Mouse (Mus musculus) MEL (cell line): Measurements from ENCODE around the gene Cd302.

ENCODE experiments used
- CTCF ChIP-seq, 3 experiments: IDR thresholded peaks in 2 of 3; conservative IDR thresholded peaks in 1 of 3; 2 replicates each; pipeline ENCODE4 v1.5.1; 2011 to 2012; ENCODE audit warnings: low read length in 3 of 3, low read depth in 2 of 3, mild to moderate bottlenecking in 2 of 3, improper control_type of control experiment in 1 of 3, inconsistent platforms in 1 of 3, mixed read lengths in 1 of 3, moderate library complexity in 1 of 3; ENCODE audit not compliant: control insufficient read depth in 1 of 3, insufficient read depth in 1 of 3, poor library complexity in 1 of 3, severe bottlenecking in 1 of 3
- KAT2A ChIP-seq: conservative IDR thresholded peaks from 2 replicates; pipeline ENCODE4 v1.6.1; 2012; ENCODE audit warnings: low read depth, low read length, improper control_type of control experiment, inconsistent platforms
- MAFK ChIP-seq: IDR thresholded peaks from 2 replicates; pipeline ENCODE4 v1.6.1; 2011; ENCODE audit warnings: low read depth, mild to moderate bottlenecking, low read length, improper control_type of control experiment, borderline replicate concordance
- RCOR1 ChIP-seq: IDR thresholded peaks from 2 replicates; pipeline ENCODE4 v1.6.1; 2012; ENCODE audit warnings: low read depth, mild to moderate bottlenecking, inconsistent platforms, low read length, improper control_type of control experiment
- ZNF384 ChIP-seq: IDR thresholded peaks from 2 replicates; pipeline ENCODE4 v1.6.1; 2012; ENCODE audit warnings: low read depth, mild to moderate bottlenecking, inconsistent platforms, low read length, improper control_type of control experiment

DNA sequence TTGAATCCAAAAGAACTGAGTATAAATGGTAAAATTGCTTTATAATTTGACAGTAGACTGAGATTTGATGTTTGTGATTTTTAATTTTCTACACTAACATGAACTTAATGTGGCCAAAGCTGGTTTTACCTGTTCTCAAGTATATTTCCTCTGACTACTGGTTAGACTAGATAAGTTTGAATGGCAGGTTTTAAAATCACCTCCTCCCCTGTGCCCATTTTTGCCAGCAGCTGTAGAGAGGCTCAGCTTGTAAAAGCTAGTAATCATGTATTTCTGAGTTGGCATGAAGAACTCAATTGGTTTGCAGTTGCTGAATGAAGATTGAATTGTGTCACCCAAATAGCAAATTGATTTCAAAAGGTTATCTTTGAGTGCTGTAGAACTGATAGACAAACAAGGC, 71.8 kb downstream of the Cd302 start:
- no peak for TF ChIP-seq CTCF (IDR thresholded peaks at IDR 0.05 in 2 of 3, conservative IDR thresholded peaks at IDR 0.05 in 1 of 3; ENCODE audit: control insufficient read depth in 1 of 3, insufficient read depth in 1 of 3, low read depth in 2 of 3, low read length in 3 of 3, poor library complexity in 1 of 3, severe bottlenecking in 1 of 3)
- TF ChIP-seq ZNF384: no peak
- TF ChIP-seq MAFK: no peak
- no peak for TF ChIP-seq KAT2A
- TF ChIP-seq RCOR1: no peak
